Mouse (Mus musculus): ENCODE results near the gene Gpr179.
A peak's percentile ranks its signal among the peaks of the same experiment; 100 is the strongest.
"Not testable (repeated sequence)": the region's sequence is repeated elsewhere in the genome, so short reads cannot be mapped to it uniquely, and the experiment has no call there.

Gene Gpr179

DNA sequence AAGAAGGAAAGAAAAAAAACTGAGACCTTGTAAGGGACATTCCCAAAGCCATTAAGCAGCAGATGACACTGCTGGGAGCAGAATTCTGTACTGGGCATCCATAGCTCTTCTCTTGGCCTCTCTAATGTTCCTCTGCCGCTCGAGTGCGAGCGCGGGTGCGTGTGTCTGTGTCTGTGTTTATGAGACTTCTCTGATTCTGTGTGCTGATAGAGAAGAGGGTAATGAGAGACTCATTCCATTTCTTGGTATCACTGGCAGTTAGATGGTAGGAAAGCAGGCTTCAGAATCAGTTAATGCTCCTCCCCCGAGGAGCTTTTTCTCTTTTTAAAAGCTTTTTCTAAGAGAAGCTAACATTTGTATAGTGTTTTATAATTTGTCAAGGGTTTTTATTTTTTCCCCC is 3.4 kb upstream of the Gpr179 start:
- no peak for DNase-seq (ENCODE audit: low spot score)

DNA sequence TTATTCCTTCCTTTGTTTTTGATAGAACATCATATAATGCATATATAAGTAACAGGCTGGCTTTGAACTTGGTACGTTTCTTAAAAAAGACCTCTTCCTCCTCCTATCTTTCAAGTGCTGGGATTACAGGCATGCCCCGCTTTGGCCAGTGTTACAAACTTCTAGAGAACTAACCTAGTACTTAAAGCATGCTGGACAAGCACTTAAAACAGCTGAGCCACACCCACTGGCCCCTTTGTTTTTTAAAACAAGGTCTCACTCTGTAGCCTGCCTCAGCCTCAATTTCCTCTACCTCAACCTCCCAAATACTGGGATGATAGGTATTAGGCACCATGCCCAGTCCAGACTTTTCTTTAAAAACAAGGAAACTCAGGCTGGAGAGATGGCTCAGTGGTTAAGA is 2.8 kb upstream of the Gpr179 start:
- no peak for DNase-seq (ENCODE audit: low spot score)

DNA sequence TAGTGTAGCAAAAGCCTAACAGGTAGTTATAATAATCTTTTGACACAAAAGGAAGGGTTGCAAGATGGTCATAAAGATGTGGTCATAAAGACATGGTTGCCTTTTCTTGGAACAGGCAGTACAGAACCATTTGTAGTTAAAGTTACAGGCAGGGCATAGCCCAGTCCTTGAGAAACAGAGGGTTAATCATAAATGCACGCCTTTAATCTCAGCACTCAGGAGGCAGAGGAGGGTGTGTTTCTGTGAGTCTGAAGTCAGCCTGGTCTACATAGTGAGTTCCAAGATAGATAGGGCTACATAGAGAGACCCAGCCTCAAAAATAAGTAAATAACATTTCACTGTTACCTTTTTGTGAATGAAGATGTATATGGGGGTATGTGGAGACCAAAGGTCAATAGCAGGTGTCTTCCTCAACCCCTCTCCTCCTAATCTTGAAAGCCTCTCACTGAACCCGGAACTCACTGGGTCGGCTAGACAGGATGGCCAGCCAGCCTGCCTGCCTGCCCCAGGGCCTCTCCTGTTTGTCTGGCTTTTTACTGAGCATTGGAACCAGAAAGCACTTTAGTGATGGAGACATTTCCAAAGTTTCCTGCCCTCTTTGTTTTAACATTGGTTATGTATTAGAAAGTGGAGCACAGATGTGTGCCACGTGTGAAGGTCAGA is 1.2 kb upstream of the Gpr179 start:
- DNase-seq (ENCODE audit: low spot score) = no peak

DNA sequence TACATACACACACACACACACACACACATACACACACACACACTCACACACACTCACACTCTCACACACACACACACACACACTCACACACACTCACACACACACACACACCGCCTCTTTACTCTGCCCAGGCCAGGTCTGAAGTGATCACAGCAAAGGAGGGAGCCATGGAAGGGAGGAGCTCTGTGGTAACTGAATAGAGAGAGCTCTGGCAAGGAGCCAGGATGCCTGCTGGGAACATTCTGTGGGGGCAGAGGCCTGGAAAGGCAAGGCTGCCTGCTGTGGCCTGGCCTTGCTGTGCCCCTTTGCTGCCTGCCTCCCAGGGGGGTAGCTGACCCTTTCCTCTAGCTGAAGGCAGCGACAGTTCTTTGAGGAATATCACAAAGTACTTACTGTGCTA is 1.8 kb downstream of the Gpr179 start:
- DNase-seq (ENCODE audit: low spot score) = peak; percentile 22

DNA sequence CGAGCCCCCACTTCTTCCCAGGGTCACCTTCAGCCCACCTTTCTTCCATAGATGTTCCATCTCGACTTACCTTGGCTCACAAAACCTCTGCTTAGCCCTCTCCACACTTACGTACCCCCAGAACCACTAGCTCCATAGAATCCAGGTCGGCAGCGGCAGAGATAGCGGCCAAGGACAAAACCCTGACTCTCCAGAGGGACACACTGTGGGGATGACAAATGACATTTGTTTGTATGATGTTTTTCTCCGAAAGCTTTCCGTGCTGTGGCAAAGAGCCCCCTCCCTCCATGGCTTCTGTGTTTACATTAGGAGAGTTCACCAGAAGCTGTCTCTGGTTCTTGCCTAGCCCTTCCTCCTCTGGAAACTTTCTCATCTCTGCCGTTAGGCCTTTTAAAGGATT is 4.6 kb downstream of the Gpr179 start:
- DNase-seq (ENCODE audit: low spot score) = no peak

DNA sequence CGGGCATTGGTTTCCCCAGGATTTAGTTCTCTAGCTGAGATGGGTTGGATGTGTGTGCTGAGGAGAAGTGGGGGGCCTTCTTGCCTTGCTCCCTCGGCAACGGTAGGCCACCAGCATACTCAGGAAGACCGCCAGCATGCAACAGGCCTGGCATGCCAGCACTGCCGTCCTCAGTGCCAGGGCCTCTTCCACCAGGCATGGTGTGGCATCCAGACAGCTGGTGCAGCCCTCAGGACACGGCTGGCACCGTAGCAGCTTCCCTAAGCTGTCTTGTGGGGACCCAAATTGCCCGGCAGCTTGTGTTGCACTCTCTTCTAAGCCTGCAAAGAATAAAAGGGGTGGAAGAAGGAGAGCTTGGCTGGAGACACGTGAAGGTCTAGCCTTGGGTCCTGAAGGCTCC is 5.5 kb downstream of the Gpr179 start:
- no peak for DNase-seq (ENCODE audit: low spot score)

DNA sequence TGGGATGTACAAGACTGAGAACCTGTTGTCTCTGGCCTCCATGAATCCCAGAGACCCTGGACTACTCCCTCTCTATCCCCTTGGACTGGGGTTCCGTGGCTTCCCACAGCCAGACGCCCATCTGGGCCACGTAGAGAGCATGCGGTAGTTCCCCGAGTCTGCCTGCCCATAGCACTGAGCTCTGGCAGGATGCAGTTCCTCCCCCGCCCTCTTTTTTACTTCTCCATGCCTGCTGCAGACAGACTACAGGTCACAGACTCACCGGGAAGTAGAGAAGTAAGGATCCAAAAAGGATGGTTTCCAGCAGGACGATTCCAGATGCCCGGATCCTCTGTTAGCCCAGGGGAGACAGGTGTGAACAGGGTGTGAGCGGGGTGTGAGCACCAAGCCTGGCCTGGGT is 6.4 kb downstream of the Gpr179 start:
- no peak for DNase-seq (ENCODE audit: low spot score)

DNA sequence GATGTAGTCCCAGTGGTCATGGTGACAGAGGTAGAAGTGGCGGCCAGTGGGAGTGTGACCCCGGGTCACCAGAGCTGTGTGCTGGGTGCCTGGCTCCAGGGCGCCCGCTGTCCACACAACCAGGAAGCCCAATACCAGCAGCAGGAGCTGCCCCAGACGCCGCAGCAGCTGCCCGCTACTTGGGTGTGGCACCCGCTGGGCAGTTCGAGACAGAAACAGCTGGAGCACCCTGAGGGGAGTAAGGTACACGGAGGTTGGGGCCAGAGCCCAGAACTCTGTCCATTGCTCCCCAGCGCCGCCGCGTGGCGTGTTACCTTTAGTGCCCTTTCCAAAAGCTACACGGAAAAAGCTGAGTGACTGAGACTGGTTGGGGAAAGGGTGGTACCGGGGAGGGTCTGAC is 8.3 kb downstream of the Gpr179 start:
- no peak for DNase-seq (ENCODE audit: low spot score)

DNA sequence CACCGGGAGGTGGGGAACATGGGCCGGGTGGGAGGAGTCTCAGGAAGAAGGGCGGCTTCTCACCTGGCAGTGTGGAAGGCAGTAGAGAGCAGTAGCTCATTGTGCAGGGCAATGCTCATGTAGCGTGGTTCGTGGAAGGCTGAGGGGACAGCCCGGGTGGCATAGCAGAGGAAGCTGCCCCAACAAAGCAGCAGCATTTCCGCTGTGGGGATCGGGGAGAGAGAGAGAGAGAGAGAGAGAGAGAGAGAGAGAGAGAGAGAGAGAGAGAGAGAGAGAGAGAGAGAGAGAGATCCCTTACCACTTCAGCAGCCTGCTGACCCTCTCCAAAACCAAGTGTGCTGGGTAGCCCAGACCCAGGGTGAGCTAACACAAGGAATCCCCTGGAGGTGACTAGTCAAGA is 8.7 kb downstream of the Gpr179 start:
- DNase-seq (ENCODE audit: low spot score) = no peak

DNA sequence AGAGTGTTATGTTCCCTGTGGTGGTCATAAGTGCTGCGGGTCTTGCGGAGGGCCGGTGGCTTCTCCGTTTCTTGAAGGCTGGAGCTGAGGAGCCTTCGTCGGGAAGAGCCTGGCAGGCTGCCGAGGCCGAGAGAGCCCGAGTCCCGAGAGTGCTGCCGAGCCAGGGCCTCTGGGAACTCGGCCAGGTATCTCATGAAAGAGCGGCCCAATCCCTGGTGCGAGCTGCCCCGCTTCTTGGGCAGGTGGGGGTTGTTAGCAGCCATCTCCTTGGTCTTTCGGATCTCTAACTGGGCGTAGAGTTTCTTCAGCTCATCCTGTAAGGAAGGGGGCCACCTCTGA is 12.9 kb downstream of the Gpr179 start:
- no peak for DNase-seq (ENCODE audit: low spot score)

DNA sequence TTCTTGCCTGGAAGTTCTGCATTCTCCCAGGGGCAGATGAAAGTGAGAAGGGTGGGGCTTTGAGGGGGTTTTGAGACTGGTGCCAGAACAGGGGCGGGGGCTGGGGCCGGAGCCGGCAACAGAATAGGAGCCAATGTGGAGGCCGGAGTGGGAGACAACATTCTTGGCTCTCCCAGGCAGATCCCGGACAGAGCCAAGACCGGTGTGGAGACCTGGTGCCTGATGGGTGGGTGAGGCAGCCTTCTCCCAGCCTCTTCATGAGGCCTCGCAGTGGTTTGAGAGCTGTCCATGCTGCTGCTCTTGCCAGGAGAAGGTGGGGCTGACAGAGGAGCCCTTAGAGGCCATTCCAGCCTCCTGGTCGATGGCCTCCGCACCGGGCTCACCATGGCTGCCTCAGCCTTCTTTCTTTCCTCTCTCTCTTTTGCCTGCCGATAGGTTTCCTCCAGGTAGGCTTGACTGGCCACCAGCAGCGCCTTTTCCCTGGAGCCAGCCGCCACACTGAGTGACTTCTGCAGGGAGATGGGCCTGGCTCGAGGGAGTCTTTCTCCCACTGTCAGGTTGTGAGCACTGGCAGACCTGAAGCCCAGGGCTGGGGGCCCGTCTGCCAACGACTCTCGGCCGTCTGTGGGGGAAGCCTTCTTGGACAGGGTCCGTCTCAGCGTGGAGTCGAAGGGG is 13.4 kb downstream of the Gpr179 start:
- DNase-seq (ENCODE audit: low spot score) = no peak

DNA sequence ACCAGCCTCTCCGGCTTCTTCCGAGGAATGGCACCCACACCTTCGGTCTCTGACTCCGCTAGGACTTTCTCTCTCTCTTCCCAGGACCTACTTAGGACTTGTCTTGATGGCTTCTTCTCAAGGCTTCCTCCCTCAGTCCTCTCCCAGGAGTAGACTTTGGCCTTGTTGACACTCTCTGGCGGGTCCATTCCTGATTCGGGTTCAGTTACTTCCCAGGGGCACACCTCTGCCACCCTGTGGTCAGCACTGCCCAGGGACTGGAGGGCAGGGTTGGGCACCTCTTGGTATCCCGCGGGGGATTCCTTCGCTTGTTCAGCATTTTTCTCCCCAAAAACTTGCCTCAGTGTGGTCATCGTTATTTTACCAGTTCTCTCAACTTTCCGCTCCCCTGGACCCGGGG is 14.5 kb downstream of the Gpr179 start:
- no peak for DNase-seq (ENCODE audit: low spot score)

DNA sequence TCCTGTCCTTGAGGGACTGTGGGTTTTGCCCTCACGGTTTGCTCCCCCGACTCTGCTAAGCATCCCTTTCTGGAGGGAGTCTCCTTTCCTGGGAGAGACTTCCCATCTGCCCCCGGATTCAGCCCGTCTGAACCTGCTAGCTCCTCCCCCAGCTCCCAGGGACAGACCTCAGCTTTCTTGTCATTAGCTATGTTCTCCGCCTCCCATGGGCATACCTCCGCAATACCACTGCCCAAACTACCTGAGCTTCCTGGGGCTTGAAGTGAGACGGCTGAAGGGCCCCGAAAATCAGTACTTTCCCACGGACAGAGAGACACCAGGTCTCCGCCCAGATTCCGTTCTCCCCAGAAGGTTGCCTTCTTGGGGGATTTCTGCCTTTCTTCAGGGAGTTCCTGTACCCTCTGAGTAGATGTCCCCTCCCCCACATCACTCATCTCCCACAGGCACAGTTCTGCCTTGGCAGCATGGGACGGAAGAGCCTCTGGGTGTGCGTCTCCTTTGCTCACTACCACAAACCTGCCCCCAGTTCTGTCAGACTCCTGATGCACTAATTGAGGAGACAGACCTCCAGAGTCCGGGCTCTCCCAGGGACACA is 15.0 kb downstream of the Gpr179 start:
- no peak for DNase-seq (ENCODE audit: low spot score)

DNA sequence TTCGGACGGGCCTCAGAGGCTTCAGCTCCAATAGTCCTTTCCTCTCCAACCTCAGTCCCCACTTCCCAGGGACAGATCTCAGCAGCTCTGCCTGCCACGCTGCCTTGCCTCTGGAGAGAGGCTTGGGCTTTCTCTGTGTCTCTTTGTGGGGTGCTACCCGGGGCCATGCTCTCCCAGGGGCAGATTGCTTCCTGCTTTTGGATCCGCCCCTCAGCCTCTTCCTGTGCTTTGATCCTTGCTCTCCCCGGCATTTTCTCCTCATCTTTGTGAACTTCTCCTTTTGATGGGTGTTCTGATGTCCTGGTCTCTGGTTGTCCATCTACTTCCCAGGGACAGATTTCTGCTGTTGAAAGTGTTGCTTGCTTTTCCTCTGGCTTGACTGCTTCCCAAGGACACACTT is 15.6 kb downstream of the Gpr179 start:
- no peak for DNase-seq (ENCODE audit: low spot score)

DNA sequence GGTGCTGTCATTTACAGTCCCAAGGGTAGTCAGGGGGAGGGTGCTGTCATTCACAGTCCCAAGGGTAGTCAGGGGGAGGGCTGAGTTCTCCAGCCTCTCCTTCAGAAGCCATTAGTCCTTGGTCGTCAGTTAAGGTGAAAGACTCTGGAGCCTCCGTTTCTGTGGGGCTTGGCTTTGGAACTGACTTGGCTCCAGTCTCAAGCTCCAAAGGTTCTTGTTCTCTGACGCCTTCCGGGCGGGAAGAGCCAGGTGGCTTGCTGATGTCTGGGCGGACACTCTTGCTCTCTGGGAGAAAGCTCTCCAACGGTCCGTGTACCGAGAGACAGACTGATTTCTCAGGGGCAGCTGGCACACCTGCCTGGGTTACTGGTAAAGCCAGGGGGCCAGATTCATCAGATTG is 17.5 kb downstream of the Gpr179 start:
- DNase-seq (ENCODE audit: low spot score) = no peak

DNA sequence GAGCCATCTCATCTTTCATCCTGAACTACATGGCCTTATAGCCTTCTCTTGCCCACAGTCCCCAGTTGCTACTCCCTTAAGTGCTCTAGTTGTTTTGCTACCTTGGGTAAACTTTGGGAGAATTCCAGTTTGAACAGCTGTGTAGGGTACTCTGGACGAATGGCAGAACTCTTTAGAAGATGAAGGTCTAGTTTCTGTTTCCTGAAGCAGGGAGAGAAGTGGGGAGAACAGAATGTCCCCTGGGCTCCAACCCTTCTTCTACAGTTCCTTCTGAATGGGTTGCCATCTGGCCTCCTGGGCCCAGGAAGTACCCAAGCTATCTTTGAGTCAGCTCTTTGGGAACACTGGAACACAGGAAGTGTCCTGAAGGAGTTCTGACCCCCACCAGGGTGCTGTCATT is 18.0 kb downstream of the Gpr179 start:
- DNase-seq (ENCODE audit: low spot score) = no peak

DNA sequence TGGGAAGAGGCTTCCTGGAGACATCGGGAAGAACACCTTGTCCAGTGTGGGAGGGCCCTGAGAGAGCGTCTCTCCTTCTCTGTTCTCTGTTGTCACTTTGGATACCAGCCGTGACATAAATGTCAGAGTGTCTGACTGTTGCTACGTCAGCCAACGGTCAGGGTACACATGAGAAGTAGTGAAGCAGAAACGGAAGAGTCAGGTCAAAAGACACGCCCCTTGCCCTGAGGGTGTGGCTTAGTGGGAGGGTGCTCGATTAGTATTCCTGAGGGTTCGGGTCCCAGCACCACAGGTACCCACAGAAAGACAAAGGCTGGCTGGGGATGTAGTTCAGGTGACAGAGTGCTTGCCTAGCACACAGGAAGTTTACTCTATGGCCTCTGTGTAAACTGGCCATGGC is 18.8 kb downstream of the Gpr179 start:
- DNase-seq (ENCODE audit: low spot score) = peak; percentile 38

DNA sequence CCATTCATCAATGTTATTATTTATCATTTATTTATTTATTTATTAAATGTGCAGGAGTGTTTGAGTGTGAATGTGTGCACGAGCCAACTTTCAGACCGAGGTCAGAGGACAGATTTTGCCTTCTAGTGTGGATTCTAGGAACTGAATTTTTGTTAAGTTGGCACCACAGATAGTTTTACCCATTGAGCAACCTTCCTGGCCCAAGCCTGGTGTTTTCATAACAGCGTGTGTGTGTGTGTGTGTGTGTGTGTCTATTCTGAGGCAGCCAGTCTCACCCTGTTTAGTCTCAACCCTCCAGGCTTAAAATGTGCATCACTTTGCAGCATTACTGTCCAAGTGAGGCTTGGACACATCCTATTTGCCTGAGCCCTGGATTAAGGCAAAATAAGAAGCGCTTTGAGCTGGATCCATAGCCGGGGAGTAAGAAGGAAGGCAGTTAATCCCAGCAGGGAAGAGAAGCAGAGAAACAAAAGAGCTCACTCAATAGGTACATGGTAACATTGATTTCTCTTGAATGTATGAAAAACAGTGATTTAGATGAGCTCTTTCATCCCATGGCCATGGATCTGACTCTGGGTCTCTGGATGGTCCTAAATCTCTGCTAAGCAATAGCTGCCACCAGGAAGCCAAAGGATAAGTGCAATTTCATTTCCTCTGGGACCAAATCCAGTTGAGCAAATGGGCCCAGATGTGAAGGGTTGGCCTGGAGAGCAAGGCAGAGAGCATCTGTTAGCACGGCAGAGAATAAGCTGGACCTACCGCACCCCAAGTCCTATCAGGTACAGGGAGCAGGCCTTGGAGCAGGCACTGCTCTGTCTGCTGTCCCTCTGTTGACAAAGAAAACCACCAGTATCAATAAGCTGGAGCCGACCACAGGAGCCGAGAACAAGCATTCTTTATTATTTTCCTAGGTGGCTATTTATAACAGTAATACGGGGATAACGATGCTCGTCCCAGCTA is 20.4 kb downstream of the Gpr179 start:
- DNase-seq (ENCODE audit: low spot score) = no peak

DNA sequence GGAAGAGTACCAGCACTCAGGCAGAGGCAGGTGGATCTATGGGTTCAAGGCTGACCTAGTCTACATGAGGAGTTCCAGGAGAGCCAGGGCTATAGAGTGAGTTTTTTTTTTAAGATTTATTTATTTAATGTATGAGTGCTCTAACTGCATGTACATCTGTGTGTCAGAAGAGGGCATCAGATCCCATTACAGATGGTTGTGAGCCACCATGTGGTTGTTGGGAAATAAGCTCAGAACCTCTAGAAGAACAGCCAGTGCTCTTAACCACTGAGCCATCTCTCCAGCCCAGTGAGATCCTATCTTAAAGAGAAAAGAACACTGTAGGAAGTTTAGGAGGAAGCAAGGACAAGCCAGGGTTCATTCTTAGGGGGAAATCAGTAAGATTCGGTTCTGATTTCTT is 21.6 kb downstream of the Gpr179 start:
- no peak for DNase-seq (ENCODE audit: low spot score)

DNA sequence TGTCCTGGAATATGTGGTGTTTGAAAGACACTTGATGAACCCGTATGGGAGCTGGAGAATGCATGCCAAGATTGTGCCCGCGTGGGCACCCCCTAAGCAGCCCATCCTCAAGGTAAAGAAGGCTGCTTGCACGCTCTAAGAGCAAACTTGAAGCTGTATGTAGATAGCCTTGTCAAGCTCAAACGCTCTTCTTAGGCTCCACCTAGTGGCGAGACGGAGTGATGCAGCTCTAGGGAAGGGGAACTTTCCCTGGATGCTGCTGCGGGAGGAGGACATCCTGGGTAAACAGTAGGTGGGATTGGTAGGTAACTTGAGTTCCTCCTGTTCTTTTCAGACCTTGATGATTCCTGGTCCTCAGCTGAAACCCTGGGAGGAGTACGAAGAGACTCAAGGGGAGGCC is 23.7 kb downstream of the Gpr179 start:
- peak; percentile 51 for DNase-seq (ENCODE audit: low spot score)

DNA sequence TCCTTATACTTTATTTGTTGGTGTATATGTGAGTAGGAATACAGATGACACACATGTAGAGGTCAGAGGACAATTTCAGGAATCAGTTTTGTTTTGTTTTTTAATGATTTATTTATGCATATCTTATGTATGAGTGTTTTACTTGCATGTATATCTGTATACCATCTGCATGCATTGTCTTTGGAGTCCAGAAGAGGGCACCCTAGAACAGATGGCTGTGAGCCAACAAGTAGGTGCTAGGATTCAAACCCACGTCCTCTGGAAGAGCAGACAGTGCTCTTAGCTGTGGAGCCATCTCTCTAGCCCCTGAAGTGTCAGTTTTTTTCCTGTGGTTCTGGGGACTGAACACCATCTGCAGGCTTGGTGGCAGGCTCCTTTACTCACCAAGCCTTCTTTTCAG is 26.7 kb downstream of the Gpr179 start:
- no peak for DNase-seq (ENCODE audit: low spot score)

DNA sequence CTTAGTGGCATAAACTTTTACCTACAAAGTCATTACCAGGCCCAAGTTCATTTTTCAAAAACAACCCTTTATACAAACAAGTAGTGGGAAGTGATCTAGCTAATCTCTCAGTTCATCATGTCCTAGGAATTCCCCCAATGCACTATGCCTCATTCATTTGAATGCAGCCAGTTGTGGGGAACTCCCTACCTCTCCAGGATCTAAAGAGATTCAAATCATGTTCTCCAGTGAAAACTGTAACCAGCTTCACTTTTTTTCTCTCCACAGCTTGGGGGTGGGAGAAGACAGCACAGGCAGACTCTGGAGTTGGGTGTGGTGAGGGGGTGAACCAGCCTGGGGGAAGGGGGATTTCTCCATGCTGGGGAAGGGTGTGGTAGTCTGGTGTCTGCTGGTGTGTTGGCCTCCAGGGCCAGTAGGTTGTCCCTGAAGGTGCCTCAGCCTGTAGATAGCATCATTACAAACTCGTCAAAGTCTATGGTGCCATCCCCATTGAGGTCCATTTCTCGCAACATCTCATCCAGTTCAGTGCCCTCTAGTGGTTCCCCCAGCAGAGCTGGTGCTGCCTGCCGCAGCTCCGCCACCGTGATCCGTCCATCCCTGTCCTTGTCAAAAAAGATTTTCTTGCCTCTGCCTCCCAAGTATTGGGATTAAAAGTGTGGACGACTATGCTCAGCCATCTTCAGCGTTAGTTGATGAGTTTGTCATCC is 29.8 kb downstream of the Gpr179 start:
- DNase-seq (ENCODE audit: low spot score) = not testable (repeated sequence)

Data from yolk sac, embryonic 10.5 days (tissue).